Mouse (Mus musculus): ENCODE measurements around the gene E2f4. TPM values are rescaled to one million over a fixed set of nuclear protein-coding genes. Genes with fewer than 3 reads are reported as not detected.

Gene E2f4
- polyA plus RNA-seq, 1 experiment from 2014 or later = 136 TPM

- H3K4me1 ChIP-seq = peaks cover 19% of the 10 kb centered on the region
- H3K36me3 ChIP-seq (replicated peaks) = peaks cover 41% of the 10 kb centered on the region
- H3K9me3 ChIP-seq = no peaks in the 10 kb centered on the region
- DNase-seq (ENCODE audit: extremely low spot score, low spot score) = no peak
- H3K27me3 ChIP-seq (ENCODE audit: poor library complexity, severe bottlenecking) = peaks cover 27% of the 10 kb centered on the region
- WGBS = 82% methylated on average over 6 of the region's 6 CpGs
- no peak overlapping the region for H3K27ac ChIP-seq
- H3K4me3 ChIP-seq = no peak overlapping the region
These were observed 42.6 kb downstream of the E2f4 start for GRCm38 (mm10) chr8:105339886-105340635.

DNA sequence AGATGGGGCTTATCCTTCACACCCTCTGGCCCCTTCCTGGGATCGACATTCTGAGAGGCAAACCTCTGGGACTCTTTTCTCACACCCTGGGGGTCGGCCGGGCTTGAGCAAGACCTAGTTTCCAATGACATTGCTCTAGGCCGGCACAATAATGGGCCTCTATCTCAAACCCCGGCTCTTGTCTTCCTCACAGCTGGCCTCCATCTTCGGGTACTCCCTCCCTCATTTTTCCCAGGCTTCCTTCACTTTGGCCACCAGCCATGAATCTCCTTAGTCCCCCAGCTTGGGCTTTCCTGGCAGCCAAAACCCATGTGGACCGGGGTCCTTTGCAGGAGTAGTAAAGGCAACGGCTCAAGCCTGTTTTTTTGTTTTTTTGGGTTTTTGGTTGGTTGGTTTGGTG is 43.9 kb downstream of the E2f4 start:
- peaks cover 32% of the 10 kb centered on the region for H3K4me1 ChIP-seq
- WGBS = 56% methylated on average over 8 of the region's 8 CpGs
- DNase-seq (ENCODE audit: extremely low spot score, low spot score) = no peak
- peaks cover 28% of the 10 kb centered on the region for H3K36me3 ChIP-seq (replicated peaks)
- H3K27me3 ChIP-seq (ENCODE audit: poor library complexity, severe bottlenecking) = peaks cover 28% of the 10 kb centered on the region
- H3K4me3 ChIP-seq = no peak overlapping the region
- no peaks in the 10 kb centered on the region for H3K9me3 ChIP-seq
- H3K27ac ChIP-seq = no peak overlapping the region

DNA sequence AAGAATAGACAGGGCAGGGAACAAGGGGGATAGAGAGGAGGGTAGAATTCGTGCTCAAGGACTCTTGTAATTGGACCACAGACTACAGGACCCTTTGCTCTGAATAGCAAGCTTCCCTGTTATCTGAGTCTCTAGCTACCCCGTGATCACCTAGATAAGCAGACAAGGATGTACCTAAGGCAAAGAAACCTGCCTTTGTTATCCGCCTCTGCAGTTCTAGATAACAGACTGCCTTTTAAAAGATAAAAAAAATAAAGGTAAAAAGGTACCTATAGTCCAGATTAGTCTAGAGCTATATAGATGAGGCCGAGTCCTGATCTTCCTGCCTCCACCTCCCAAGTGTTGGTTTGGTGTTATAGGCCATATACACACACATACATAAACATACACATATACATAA is 45.3 kb downstream of the E2f4 start:
- Histone ChIP-seq H3K36me3 (replicated peaks) (peaks cover 14% of the 10 kb centered on the region), H3K9me3 (no peaks in the 10 kb centered on the region), H3K4me3 (no peak overlapping the region), H3K27ac (no peak overlapping the region), H3K4me1 (peaks cover 46% of the 10 kb centered on the region), H3K27me3 (ENCODE audit: poor library complexity, severe bottlenecking) (peaks cover 16% of the 10 kb centered on the region)
- no peak for DNase-seq (ENCODE audit: extremely low spot score, low spot score)
- 77% methylated on average over 4 of the region's 4 CpGs for WGBS

DNA sequence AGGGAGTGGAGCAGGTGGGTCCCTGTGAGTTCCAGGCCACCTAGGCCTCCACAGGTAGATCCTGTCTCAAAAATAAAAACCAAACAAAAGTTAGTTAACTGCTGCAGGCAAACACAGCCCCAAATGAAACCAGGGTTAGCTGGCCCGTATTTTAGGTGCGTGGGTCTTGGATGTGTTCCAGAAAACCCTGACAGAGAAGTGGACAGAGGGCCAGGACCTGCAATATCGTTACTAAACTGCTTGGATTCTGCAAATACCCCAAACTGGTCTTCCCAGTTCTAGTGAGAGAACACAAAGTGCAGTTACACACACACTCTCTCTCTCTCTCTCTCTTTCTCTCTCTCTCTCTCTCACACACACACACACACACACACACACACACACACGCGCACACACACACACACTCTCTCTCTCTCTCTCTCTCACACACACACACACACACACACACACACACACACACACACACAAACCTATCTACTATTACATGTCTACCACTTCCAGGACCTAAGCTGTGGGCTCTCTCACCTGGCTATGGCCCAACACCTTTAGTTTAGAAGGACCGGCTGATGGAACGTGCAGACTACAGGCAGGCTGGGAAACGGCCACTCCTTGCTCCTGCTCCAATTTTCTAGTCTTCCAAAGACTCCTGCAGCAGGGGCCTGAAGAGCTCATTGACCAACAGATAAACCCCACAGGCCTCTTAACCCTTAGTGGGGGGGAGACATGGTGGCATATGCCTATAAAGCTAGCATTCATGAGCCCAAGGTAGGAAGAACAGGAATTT is 46.5 kb downstream of the E2f4 start:
- 73% methylated on average over 8 of the region's 8 CpGs for WGBS
- H3K27ac ChIP-seq = no peak overlapping the region
- H3K4me1 ChIP-seq = peaks cover 52% of the 10 kb centered on the region
- peaks cover 7% of the 10 kb centered on the region; the same call in 1 of the 2 replicates for H3K27me3 ChIP-seq (ENCODE audit: poor library complexity, severe bottlenecking)
- H3K4me3 ChIP-seq = no peak overlapping the region
- H3K36me3 ChIP-seq (replicated peaks) = 0 out of 2 replicates have a peak, but pooled peaks cover 4% of the 10 kb centered on the region
- no peak for DNase-seq (ENCODE audit: extremely low spot score, low spot score)
- H3K9me3 ChIP-seq = no peaks in the 10 kb centered on the region

- DNase-seq (ENCODE audit: extremely low spot score, low spot score) = no peak
- WGBS = 68% methylated on average over 7 of the region's 7 CpGs
- Histone ChIP-seq H3K4me1 (peaks cover 66% of the 10 kb centered on the region), H3K27me3 (ENCODE audit: poor library complexity, severe bottlenecking) (peaks cover 16% of the 10 kb centered on the region), H3K9me3 (no peaks in the 10 kb centered on the region), H3K4me3 (peak overlapping the region; percentile 83; the same call in 1 of the 2 replicates), H3K27ac (0 out of 2 replicates have a peak overlapping the region, but pooled peaks have one; percentile 8), H3K36me3 (replicated peaks) (0 out of 2 replicates have a peak, but pooled peaks cover 4% of the 10 kb centered on the region)
These were observed 47.9 kb downstream of the E2f4 start for GRCm38 (mm10) chr8:105345061-105345975.

GRCm38 (mm10) chr8:105346611-105347427 is 49.4 kb downstream of the E2f4 start:
- Histone ChIP-seq H3K4me1 (peaks cover 68% of the 10 kb centered on the region), H3K27me3 (ENCODE audit: poor library complexity, severe bottlenecking) (peaks cover 24% of the 10 kb centered on the region), H3K4me3 (peak overlapping the region; percentile 83), H3K36me3 (replicated peaks) (0 out of 2 replicates have a peak, but pooled peaks cover 4% of the 10 kb centered on the region), H3K27ac (peak overlapping the region; percentile 91), H3K9me3 (no peaks in the 10 kb centered on the region)
- peak; percentile 55 for DNase-seq (ENCODE audit: extremely low spot score, low spot score)
- under 1% methylated on average over 34 of the region's 34 CpGs for WGBS

GRCm38 (mm10) chr8:105347428-105348221 is 50.2 kb downstream of the E2f4 start, which contains the start of gene Fhod1:
Gene Fhod1, minus strand, starts transcription at chr8:105347953.
- Histone ChIP-seq H3K27me3 (ENCODE audit: poor library complexity, severe bottlenecking) (peaks cover 24% of the 10 kb centered on the region), H3K9me3 (no peaks in the 10 kb centered on the region), H3K4me3 (peak within 1 kb of the TSS; percentile 83), H3K36me3 (replicated peaks) (0 out of 2 replicates have a peak, but pooled peaks cover 4% of the 10 kb centered on the region), H3K27ac (peak within 1 kb of the TSS; percentile 91), H3K4me1 (peaks cover 68% of the 10 kb centered on the region)
- under 1% methylated on average over 53 of the region's 53 CpGs for WGBS
- DNase-seq (ENCODE audit: extremely low spot score, low spot score) = peak; percentile 97

- Histone ChIP-seq H3K4me3 (peak within 1 kb of the TSS; percentile 83), H3K4me1 (peaks cover 68% of the 10 kb centered on the region), H3K36me3 (replicated peaks) (peaks cover 4% of the 10 kb centered on the region; the same call in 1 of the 2 replicates), H3K9me3 (no peaks in the 10 kb centered on the region), H3K27ac (peak within 1 kb of the TSS; percentile 91), H3K27me3 (ENCODE audit: poor library complexity, severe bottlenecking) (peaks cover 24% of the 10 kb centered on the region)
- under 1% methylated on average over 34 of the region's 34 CpGs for WGBS
- DNase-seq (ENCODE audit: extremely low spot score, low spot score) = peak; percentile 86
These were observed 51.1 kb downstream of the E2f4 start, which contains the start of gene Slc9a5 for GRCm38 (mm10) chr8:105348450-105349095. Gene Slc9a5, plus strand, starts transcription at chr8:105348843.

GRCm38 (mm10) chr8:105349096-105349771 is 51.8 kb downstream of the E2f4 start:
- peak overlapping the region; percentile 91 for H3K27ac ChIP-seq
- peaks cover 8% of the 10 kb centered on the region for H3K36me3 ChIP-seq (replicated peaks)
- peak overlapping the region; percentile 83 for H3K4me3 ChIP-seq
- peak; percentile 60 for DNase-seq (ENCODE audit: extremely low spot score, low spot score)
- peaks cover 24% of the 10 kb centered on the region for H3K27me3 ChIP-seq (ENCODE audit: poor library complexity, severe bottlenecking)
- H3K4me1 ChIP-seq = peaks cover 67% of the 10 kb centered on the region
- H3K9me3 ChIP-seq = no peaks in the 10 kb centered on the region
- 0% methylated on average over 38 of the region's 48 CpGs for WGBS

DNA sequence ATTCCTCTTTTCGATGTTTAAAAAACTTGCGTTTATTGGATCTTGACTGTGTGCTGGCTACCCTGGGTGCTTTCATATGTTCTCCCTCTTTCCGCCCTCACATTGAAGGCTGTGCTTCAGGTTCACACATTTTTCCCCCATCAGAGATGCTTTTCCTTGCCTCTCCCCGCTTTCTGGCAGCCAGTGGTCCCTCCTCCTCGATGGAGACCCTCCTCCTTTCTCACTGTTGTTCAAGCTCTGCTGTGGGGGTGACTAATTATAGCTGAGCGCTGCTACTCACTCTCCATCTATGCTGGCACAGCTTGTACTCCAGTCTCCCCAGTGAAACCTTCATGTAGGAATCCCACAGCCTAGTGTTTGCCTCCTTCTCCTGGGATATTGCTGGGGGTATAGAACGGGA is 52.7 kb downstream of the E2f4 start:
- H3K9me3 ChIP-seq = no peaks in the 10 kb centered on the region
- peaks cover 11% of the 10 kb centered on the region for H3K36me3 ChIP-seq (replicated peaks)
- WGBS = 51% methylated on average over 7 of the region's 7 CpGs
- H3K4me3 ChIP-seq = peak overlapping the region; percentile 83
- H3K4me1 ChIP-seq = peaks cover 64% of the 10 kb centered on the region
- 0 out of 2 replicates have a peak overlapping the region, but pooled peaks have one; percentile 91 for H3K27ac ChIP-seq
- H3K27me3 ChIP-seq (ENCODE audit: poor library complexity, severe bottlenecking) = peaks cover 24% of the 10 kb centered on the region
- DNase-seq (ENCODE audit: extremely low spot score, low spot score) = no peak

Data from forebrain, embryonic 10.5 days (tissue).